Mouse (Mus musculus): ENCODE data around the gene Cd160. TPM values are rescaled to one million over a fixed set of nuclear protein-coding genes. Genes with fewer than 3 reads are reported as not detected.

The Cd160 gene
- total RNA-seq, 1 experiment: 0.36 TPM

GRCm38 (mm10) chr3:96829856-96830255 is 705 bp upstream of the Cd160 start:
- H3K9me3 ChIP-seq (ENCODE audit: control insufficient read depth, insufficient read depth, low read depth, low read length): no peaks in the 10 kb centered on the region
- in situ Hi-C loops (cut with MboI; ENCODE audit: low sequenced_read_pairs in 2 of 2, unreplicated experiment in 2 of 2): no loop called here
- TF ChIP-seq HCFC1 (IDR thresholded peaks at IDR 0.05; ENCODE audit: borderline replicate concordance, insufficient read depth, low read length) (no peak), CHD2 (IDR thresholded peaks at IDR 0.05; ENCODE audit: low read depth, low read length) (no peak)
- H3K27ac ChIP-seq (ENCODE audit: insufficient read depth, low read depth, low read length, poor library complexity, severe bottlenecking): no peak overlapping the region
- no peak for DNase-seq (ENCODE audit: low read depth, low spot score)
- no peaks in the 10 kb centered on the region for H3K36me3 ChIP-seq (ENCODE audit: control insufficient read depth, insufficient read depth, low read length, poor library complexity, severe bottlenecking)
- no peak overlapping the region for H3K4me3 ChIP-seq (ENCODE audit: insufficient read depth in 1 of 2, low read depth in 1 of 2, low read length in 2 of 2, poor library complexity in 1 of 2, severe bottlenecking in 1 of 2)
- no peak overlapping the region for H3K9ac ChIP-seq (ENCODE audit: insufficient read depth, low read depth, low read length, poor library complexity, severe bottlenecking)
- peaks cover 14 to 20% of the 10 kb centered on the region in 2 experiments; a peak in 3 of 4 replicates for H3K4me1 ChIP-seq (ENCODE audit: control insufficient read depth in 2 of 2, insufficient read depth in 2 of 2, low read length in 2 of 2, poor library complexity in 1 of 2)

GRCm38 (mm10) chr3:96828308-96828864 is 765 bp downstream of the Cd160 start:
- Histone ChIP-seq H3K4me3 (ENCODE audit: insufficient read depth in 1 of 2, low read depth in 1 of 2, low read length in 2 of 2, poor library complexity in 1 of 2, severe bottlenecking in 1 of 2) (no peak overlapping the region), H3K9ac (ENCODE audit: insufficient read depth, low read depth, low read length, poor library complexity, severe bottlenecking) (no peak overlapping the region)

GRCm38 (mm10) chr3:96825261-96825660 is 3.9 kb downstream of the Cd160 start:
- Histone ChIP-seq H3K4me3 (ENCODE audit: insufficient read depth in 1 of 2, low read depth in 1 of 2, low read length in 2 of 2, poor library complexity in 1 of 2, severe bottlenecking in 1 of 2) (no peak overlapping the region), H3K4me1 (ENCODE audit: control insufficient read depth in 2 of 2, insufficient read depth in 2 of 2, low read length in 2 of 2, poor library complexity in 1 of 2) (peaks cover 9 to 11% of the 10 kb centered on the region in 2 experiments; a peak in 3 of 4 replicates), H3K9me3 (ENCODE audit: control insufficient read depth, insufficient read depth, low read depth, low read length) (no peaks in the 10 kb centered on the region), H3K36me3 (ENCODE audit: control insufficient read depth, insufficient read depth, low read length, poor library complexity, severe bottlenecking) (no peaks in the 10 kb centered on the region; the same call in 1 of the 2 replicates), H3K27ac (ENCODE audit: insufficient read depth, low read depth, low read length, poor library complexity, severe bottlenecking) (no peak overlapping the region), H3K9ac (ENCODE audit: insufficient read depth, low read depth, low read length, poor library complexity, severe bottlenecking) (no peak overlapping the region)
- TF ChIP-seq MAFK (IDR thresholded peaks at IDR 0.05; ENCODE audit: insufficient read depth, low read depth, low read length): no peak
- no peak for TF ChIP-seq ZNF384 (IDR thresholded peaks at IDR 0.05; ENCODE audit: low read depth, low read length)
- no peak for TF ChIP-seq ZC3H11A (IDR thresholded peaks at IDR 0.05; ENCODE audit: borderline replicate concordance, low read depth, low read length)
- in situ Hi-C loops (cut with MboI; ENCODE audit: low sequenced_read_pairs in 2 of 2, unreplicated experiment in 2 of 2): no loop called here
- DNase-seq (ENCODE audit: low read depth, low spot score): no peak

More at GRCm38 (mm10) chr3:96828308-96828864, 765 bp downstream of the Cd160 start:
- DNase-seq (ENCODE audit: low read depth, low spot score): no peak
- Histone ChIP-seq H3K9me3 (ENCODE audit: control insufficient read depth, insufficient read depth, low read depth, low read length) (no peaks in the 10 kb centered on the region), H3K4me1 (ENCODE audit: control insufficient read depth in 2 of 2, insufficient read depth in 2 of 2, low read length in 2 of 2, poor library complexity in 1 of 2) (peaks cover 14 to 20% of the 10 kb centered on the region in 2 experiments; a peak in 3 of 4 replicates), H3K36me3 (ENCODE audit: control insufficient read depth, insufficient read depth, low read length, poor library complexity, severe bottlenecking) (no peaks in the 10 kb centered on the region), H3K27ac (ENCODE audit: insufficient read depth, low read depth, low read length, poor library complexity, severe bottlenecking) (no peak overlapping the region)
- in situ Hi-C loops (cut with MboI; ENCODE audit: low sequenced_read_pairs in 2 of 2, unreplicated experiment in 2 of 2): no loop called here
- no peak for TF ChIP-seq ZNF384 (IDR thresholded peaks at IDR 0.05; ENCODE audit: low read depth, low read length)
- no peak for TF ChIP-seq MAFK (IDR thresholded peaks at IDR 0.05; ENCODE audit: insufficient read depth, low read depth, low read length)
- TF ChIP-seq ZC3H11A (IDR thresholded peaks at IDR 0.05; ENCODE audit: borderline replicate concordance, low read depth, low read length): no peak
- no peak for TF ChIP-seq CHD2 (IDR thresholded peaks at IDR 0.05; ENCODE audit: low read depth, low read length)
- TF ChIP-seq HCFC1 (IDR thresholded peaks at IDR 0.05; ENCODE audit: borderline replicate concordance, insufficient read depth, low read length): no peak

- in situ Hi-C loops (cut with MboI; ENCODE audit: low sequenced_read_pairs in 2 of 2, unreplicated experiment in 2 of 2): no loop called here
- no peak overlapping the region for H3K27ac ChIP-seq (ENCODE audit: insufficient read depth, low read depth, low read length, poor library complexity, severe bottlenecking)
- no peak for DNase-seq (ENCODE audit: low read depth, low spot score)
- no peaks in the 10 kb centered on the region for H3K9me3 ChIP-seq (ENCODE audit: control insufficient read depth, insufficient read depth, low read depth, low read length)
- no peak overlapping the region for H3K4me3 ChIP-seq (ENCODE audit: insufficient read depth in 1 of 2, low read depth in 1 of 2, low read length in 2 of 2, poor library complexity in 1 of 2, severe bottlenecking in 1 of 2)
- no peak overlapping the region for H3K9ac ChIP-seq (ENCODE audit: insufficient read depth, low read depth, low read length, poor library complexity, severe bottlenecking)
- H3K36me3 ChIP-seq (ENCODE audit: control insufficient read depth, insufficient read depth, low read length, poor library complexity, severe bottlenecking): no peaks in the 10 kb centered on the region; the same call in 1 of the 2 replicates
- peaks cover 5 to 6% of the 10 kb centered on the region in 2 experiments; a peak in 3 of 4 replicates for H3K4me1 ChIP-seq (ENCODE audit: control insufficient read depth in 2 of 2, insufficient read depth in 2 of 2, low read length in 2 of 2, poor library complexity in 1 of 2)
- TF ChIP-seq CHD2 (IDR thresholded peaks at IDR 0.05; ENCODE audit: low read depth, low read length) (no peak), HCFC1 (IDR thresholded peaks at IDR 0.05; ENCODE audit: borderline replicate concordance, insufficient read depth, low read length) (no peak), ZNF384 (IDR thresholded peaks at IDR 0.05; ENCODE audit: low read depth, low read length) (no peak), ZC3H11A (IDR thresholded peaks at IDR 0.05; ENCODE audit: borderline replicate concordance, low read depth, low read length) (no peak), MAFK (IDR thresholded peaks at IDR 0.05; ENCODE audit: insufficient read depth, low read depth, low read length) (no peak)
Measured at GRCm38 (mm10) chr3:96824614-96825013, 4.5 kb downstream of the Cd160 start.

- Histone ChIP-seq H3K4me3 (ENCODE audit: insufficient read depth in 1 of 2, low read depth in 1 of 2, low read length in 2 of 2, poor library complexity in 1 of 2, severe bottlenecking in 1 of 2) (no peak overlapping the region), H3K9me3 (ENCODE audit: control insufficient read depth, insufficient read depth, low read depth, low read length) (no peaks in the 10 kb centered on the region), H3K36me3 (ENCODE audit: control insufficient read depth, insufficient read depth, low read length, poor library complexity, severe bottlenecking) (no peaks in the 10 kb centered on the region; the same call in 1 of the 2 replicates), H3K4me1 (ENCODE audit: control insufficient read depth in 2 of 2, insufficient read depth in 2 of 2, low read length in 2 of 2, poor library complexity in 1 of 2) (peaks cover 0 to 1% of the 10 kb centered on the region in 2 experiments; a peak in 2 of 4 replicates), H3K9ac (ENCODE audit: insufficient read depth, low read depth, low read length, poor library complexity, severe bottlenecking) (no peak overlapping the region), H3K27ac (ENCODE audit: insufficient read depth, low read depth, low read length, poor library complexity, severe bottlenecking) (no peak overlapping the region)
- TF ChIP-seq ZNF384 (IDR thresholded peaks at IDR 0.05; ENCODE audit: low read depth, low read length) (no peak), ZC3H11A (IDR thresholded peaks at IDR 0.05; ENCODE audit: borderline replicate concordance, low read depth, low read length) (no peak), MAFK (IDR thresholded peaks at IDR 0.05; ENCODE audit: insufficient read depth, low read depth, low read length) (no peak), HCFC1 (IDR thresholded peaks at IDR 0.05; ENCODE audit: borderline replicate concordance, insufficient read depth, low read length) (no peak), CHD2 (IDR thresholded peaks at IDR 0.05; ENCODE audit: low read depth, low read length) (no peak)
- in situ Hi-C loops (cut with MboI; ENCODE audit: low sequenced_read_pairs in 2 of 2, unreplicated experiment in 2 of 2): no loop called here
- no peak for DNase-seq (ENCODE audit: low read depth, low spot score)
Measured at GRCm38 (mm10) chr3:96823701-96824100, 5.5 kb downstream of the Cd160 start.
